Mouse (Mus musculus): ENCODE data around the gene C1qa. TPM values are rescaled to one million over a fixed set of nuclear protein-coding genes. Genes with fewer than 3 reads are reported as not detected.
A peak's percentile ranks its signal among the peaks of the same experiment; 100 is the strongest.

The C1qa gene
- polyA plus RNA-seq (2015; fragmentation: Nextera tagmentation; extraction: Ambion mirVana), result 30.7 and 36.8 TPM in 2 replicates

DNA sequence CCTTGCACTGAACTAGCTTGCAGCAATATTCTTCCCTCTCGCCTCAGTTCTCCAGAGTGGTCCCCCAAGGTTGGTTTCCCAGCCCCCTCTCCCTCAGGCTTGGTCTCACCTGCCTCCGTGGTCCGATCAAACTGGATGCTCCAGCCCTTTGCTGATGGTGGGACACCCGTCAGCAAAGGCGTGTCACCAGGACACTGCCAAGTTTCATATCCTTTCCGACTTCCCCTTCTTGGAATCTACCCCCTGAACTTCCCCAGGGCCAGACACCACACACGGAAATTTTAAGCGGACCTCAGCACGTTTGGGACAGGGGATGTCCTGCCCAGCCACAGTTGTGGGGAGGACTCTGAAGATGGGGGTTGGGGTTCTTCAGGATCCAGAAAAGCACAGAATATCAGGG is at the start of gene C1qa:
C1qa (minus strand) TSS at position 167 of the 400 bp plus-strand sequence.
- Histone ChIP-seq H3K4me1 (replicated peaks) (no peaks in the 10 kb centered on the region), H3K9me3 (replicated peaks) (no peaks in the 10 kb centered on the region), H3K36me3 (no peaks in the 10 kb centered on the region), H3K27me3 (peaks cover 79% of the 10 kb centered on the region), H3K4me2 (no peak within 1 kb of the TSS), H3K27ac (no peak within 1 kb of the TSS), H3K4me3 (no peak within 1 kb of the TSS), H3K9ac (no peak within 1 kb of the TSS)
- 65% methylated on average over 9 of the region's 9 CpGs for WGBS
- ATAC-seq (replicated peaks; ENCODE audit: insufficient number of reproducible peaks, insufficient read depth, low FRiP score, low read depth), result no peak

DNA sequence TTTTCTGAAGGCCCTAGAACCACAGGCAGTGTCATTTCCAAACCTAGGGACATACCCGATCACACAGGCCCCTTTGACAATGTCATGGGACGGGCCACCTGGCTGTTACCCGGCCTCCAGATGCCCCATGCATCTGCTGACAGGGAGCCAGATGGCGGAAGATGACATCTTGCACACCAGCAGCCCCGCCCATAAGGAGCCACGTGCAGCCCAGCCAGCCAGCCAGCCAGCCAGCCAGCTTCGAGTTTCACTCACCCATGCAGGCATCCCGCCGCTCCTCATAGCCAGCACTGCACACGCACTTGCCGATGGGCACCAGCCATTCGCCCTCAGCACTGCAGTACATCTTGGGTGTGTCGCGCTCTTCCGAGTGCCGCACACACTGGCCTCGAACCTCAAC is 46.8 kb upstream of the C1qa start:
- Histone ChIP-seq H3K9me3 (replicated peaks) (no peaks in the 10 kb centered on the region), H3K4me3 (no peak overlapping the region), H3K36me3 (no peaks in the 10 kb centered on the region), H3K4me1 (replicated peaks) (peaks cover 9% of the 10 kb centered on the region), H3K4me2 (no peak overlapping the region), H3K27me3 (peaks cover 96% of the 10 kb centered on the region), H3K27ac (no peak overlapping the region), H3K9ac (no peak overlapping the region)
- no peak for ATAC-seq (replicated peaks; ENCODE audit: insufficient number of reproducible peaks, insufficient read depth, low FRiP score, low read depth)
- WGBS, result 64% methylated on average over 17 of the region's 17 CpGs

DNA sequence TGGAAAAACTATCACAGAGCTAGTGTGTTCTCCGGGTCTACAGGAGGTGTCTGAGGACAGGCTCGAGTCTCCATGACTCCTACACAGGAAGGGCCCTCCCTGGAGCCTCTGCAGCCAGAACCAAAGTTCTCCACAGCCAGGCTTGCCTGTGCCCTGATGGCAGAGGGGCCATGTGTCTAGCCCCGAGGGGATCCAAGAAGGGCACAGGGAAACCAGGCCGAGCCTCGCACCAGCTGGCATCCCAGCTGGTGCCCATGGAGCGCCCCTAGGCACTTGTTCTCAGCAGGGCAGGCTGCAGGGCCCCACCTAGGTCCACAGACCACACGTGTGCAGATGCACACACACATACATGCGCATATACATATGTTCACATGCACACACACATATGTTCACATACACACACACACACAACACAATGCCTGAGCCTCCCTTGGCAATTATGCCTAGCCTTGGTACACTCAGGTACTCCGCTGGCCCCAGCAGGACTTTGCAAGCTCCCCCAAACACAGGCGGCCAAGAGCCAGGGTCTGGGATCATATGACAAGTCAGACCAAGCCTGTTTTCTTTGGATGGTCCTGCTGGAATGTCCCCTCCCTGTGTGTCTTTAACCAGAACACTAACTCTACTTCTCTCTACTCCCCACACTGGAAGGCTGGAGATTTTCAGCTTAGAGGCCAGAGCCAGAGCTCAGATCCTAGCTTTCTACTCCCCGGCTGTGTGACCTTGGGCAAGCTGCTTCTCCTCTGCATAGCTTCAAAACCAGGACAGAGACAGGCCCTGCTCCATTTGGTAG is 46.2 kb upstream of the C1qa start:
- peaks cover 96% of the 10 kb centered on the region for H3K27me3 ChIP-seq
- no peak overlapping the region for H3K27ac ChIP-seq
- no peak overlapping the region for H3K9ac ChIP-seq
- peaks cover 9% of the 10 kb centered on the region for H3K4me1 ChIP-seq (replicated peaks)
- no peak for ATAC-seq (replicated peaks; ENCODE audit: insufficient number of reproducible peaks, insufficient read depth, low FRiP score, low read depth)
- H3K4me3 ChIP-seq, result no peak overlapping the region
- no peaks in the 10 kb centered on the region for H3K9me3 ChIP-seq (replicated peaks)
- 76% methylated on average over 11 of the region's 11 CpGs for WGBS
- H3K4me2 ChIP-seq, result no peak overlapping the region
- no peaks in the 10 kb centered on the region for H3K36me3 ChIP-seq

DNA sequence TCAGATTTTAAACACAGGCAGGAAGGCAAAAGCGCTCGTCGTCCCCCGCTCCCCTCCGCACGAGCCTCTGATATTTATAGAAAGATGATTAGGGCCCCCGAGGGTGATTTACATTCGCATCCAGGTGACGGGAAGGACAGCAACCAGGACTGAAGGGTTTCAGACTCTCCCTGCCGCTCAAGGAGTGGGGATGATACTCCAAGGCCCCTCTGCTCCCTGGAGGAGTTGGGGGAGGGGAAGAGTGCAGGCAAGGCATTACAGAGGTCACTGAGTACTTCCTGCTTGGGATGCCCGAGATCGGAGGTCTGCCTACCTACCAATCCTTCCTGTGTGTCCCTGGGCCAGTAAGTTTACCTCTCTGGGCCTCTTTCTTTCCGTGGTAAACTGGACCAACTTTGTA is 44.6 kb upstream of the C1qa start:
- Histone ChIP-seq H3K4me1 (replicated peaks) (peaks cover 9% of the 10 kb centered on the region), H3K27ac (no peak overlapping the region), H3K9ac (no peak overlapping the region), H3K4me3 (no peak overlapping the region), H3K9me3 (replicated peaks) (no peaks in the 10 kb centered on the region), H3K27me3 (peaks cover 100% of the 10 kb centered on the region), H3K4me2 (peak overlapping the region; percentile 41), H3K36me3 (no peaks in the 10 kb centered on the region)
- no peak for ATAC-seq (replicated peaks; ENCODE audit: insufficient number of reproducible peaks, insufficient read depth, low FRiP score, low read depth)
- WGBS, result 16% methylated on average over 13 of the region's 13 CpGs

DNA sequence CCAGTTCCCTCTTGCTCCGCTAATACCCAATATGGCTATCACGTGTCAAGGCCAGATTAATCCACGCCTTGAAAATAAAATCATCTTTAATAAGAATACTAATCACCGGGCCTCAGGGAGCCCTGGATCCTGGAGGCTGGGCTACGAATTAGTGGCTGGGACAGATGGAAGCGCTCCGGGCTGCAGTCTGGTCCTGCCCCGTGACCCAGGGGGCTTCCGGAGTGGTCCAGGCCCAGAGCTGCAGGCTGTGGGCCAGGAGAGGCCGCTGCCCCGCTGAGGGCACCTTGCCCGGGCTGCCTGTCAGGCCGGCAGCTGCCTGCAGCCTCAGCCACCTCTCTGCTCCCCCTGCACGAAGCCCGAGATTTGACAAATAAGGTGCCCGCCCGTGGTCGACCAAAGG is 44.2 kb upstream of the C1qa start:
- 18% methylated on average over 18 of the region's 18 CpGs for WGBS
- H3K4me1 ChIP-seq (replicated peaks), result peaks cover 9% of the 10 kb centered on the region
- peak overlapping the region; percentile 41 for H3K4me2 ChIP-seq
- peaks cover 100% of the 10 kb centered on the region for H3K27me3 ChIP-seq
- H3K36me3 ChIP-seq, result no peaks in the 10 kb centered on the region
- no peak overlapping the region for H3K27ac ChIP-seq
- H3K4me3 ChIP-seq, result no peak overlapping the region; the same call in 1 of the 2 replicates
- H3K9me3 ChIP-seq (replicated peaks), result no peaks in the 10 kb centered on the region
- no peak overlapping the region for H3K9ac ChIP-seq
- ATAC-seq (replicated peaks; ENCODE audit: insufficient number of reproducible peaks, insufficient read depth, low FRiP score, low read depth), result no peak

DNA sequence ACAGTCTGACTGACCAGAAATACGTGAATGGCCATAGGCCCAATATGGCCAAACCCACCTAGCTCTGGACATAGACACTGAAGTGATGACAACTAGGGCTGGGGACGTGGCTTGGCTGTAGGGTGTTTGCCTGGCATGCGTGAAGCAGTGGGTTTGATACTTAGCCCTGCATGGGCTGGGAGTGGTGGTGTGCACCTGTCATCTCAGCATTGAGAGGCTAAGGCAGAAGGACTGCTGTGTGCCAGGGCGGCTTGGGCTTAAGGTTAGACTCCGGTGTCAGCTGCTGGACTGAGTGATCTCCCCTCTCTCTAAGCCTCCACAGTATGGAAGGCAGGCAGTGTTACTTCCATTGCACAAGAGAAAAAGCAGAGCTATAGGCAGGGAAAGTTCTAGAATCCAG is 39.3 kb upstream of the C1qa start:
- Histone ChIP-seq H3K4me2 (no peak overlapping the region), H3K27ac (no peak overlapping the region), H3K27me3 (peaks cover 81% of the 10 kb centered on the region), H3K4me1 (replicated peaks) (peaks cover 13% of the 10 kb centered on the region), H3K9me3 (replicated peaks) (no peaks in the 10 kb centered on the region), H3K36me3 (no peaks in the 10 kb centered on the region), H3K9ac (no peak overlapping the region), H3K4me3 (no peak overlapping the region)
- no peak for ATAC-seq (replicated peaks; ENCODE audit: insufficient number of reproducible peaks, insufficient read depth, low FRiP score, low read depth)
- 74% methylated on average over 5 of the region's 5 CpGs for WGBS

DNA sequence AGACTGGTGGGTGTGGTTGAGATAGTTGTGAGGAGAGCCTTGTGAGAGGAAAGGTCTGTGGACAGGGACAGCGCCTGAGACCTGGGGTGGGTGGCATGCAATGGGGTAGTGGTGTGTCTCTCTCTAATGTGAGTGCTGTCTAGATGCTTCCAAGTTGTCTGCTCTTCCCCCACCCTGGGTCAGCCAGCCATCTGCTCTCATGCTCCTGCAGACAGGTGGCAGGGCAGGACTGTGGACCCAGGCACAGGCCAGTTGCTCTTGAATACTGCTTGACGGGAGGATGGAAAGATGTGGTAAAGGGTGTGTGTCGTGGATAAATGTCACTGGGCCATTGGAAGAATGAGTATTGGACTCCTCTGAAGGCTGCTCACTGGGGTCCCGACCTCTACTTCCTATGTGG is 38.7 kb upstream of the C1qa start:
- Histone ChIP-seq H3K27ac (no peak overlapping the region), H3K4me1 (replicated peaks) (peaks cover 8% of the 10 kb centered on the region), H3K4me3 (no peak overlapping the region), H3K36me3 (no peaks in the 10 kb centered on the region), H3K9me3 (replicated peaks) (no peaks in the 10 kb centered on the region), H3K9ac (no peak overlapping the region), H3K27me3 (peaks cover 81% of the 10 kb centered on the region), H3K4me2 (no peak overlapping the region)
- ATAC-seq (replicated peaks; ENCODE audit: insufficient number of reproducible peaks, insufficient read depth, low FRiP score, low read depth), result no peak
- WGBS, result 68% methylated on average over 4 of the region's 4 CpGs

DNA sequence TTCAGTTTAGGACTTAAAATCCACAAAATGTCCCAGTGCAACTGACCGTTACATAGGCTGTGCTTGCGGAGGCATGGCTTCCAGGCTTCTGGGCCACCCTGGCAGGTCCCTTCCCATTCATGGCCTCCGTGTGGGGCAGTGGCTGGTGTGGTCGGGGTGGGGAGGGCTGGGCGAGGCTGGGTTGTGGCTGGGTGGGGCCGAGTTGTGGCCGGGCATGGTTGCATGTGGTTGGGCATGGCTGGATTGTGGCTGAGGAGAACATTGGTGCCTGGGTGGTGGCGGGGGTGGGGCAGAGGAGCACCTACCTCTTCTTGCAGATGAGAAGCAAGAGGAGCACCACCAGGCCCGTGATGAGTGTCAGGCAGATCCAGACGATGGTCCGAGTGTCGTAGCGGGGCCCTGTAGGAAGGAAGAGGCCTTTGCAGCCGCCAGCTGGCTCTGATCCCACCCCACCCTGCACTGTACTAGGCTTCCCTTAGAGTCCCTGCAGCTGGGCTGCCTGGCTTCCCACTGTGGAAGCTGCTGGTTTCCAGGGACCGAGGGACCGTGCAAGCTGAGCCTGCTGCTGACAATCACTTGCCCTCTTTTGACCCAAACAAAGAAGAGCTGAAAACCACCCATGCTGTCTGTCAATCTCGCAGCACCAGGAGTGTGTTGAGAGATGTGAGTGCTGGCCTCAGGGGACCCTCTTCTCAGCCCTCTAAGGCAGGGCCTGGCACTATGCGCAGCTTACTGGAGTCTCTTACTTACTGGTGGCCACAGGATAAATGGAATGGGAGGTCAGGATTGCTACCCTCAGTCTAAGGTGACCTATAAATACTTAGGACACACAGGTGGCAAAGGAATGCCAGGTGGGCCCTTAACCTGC is 36.4 kb upstream of the C1qa start:
- Histone ChIP-seq H3K27me3 (peaks cover 81% of the 10 kb centered on the region), H3K4me3 (no peak overlapping the region), H3K4me2 (no peak overlapping the region), H3K9ac (no peak overlapping the region), H3K4me1 (replicated peaks) (peaks cover 8% of the 10 kb centered on the region), H3K27ac (no peak overlapping the region), H3K36me3 (no peaks in the 10 kb centered on the region), H3K9me3 (replicated peaks) (no peaks in the 10 kb centered on the region)
- 0 out of 2 replicates have a peak, but pooled peaks have one; percentile 16 for ATAC-seq (replicated peaks; ENCODE audit: insufficient number of reproducible peaks, insufficient read depth, low FRiP score, low read depth)
- WGBS, result 30% methylated on average over 18 of the region's 18 CpGs

DNA sequence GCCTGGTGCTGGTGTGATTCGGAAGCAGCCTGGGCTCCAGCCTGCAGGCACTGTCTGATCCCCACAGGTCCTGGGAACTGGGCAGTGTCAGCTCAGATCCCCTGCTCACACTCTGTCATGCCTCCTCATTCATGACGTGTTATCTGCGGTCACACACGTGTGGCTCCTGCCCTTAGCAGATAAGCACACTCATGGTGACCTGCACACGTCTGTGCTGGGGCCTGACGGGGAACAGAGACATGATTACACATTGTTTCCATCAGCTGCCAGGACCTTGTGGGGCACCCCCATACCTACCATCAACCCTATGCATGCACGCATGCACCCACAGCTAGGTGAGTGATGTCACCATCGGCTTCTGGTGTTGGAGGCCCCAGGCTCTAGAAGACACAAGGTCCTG is 31.9 kb upstream of the C1qa start:
- 54% methylated on average over 8 of the region's 8 CpGs for WGBS
- peaks cover 88% of the 10 kb centered on the region for H3K27me3 ChIP-seq

DNA sequence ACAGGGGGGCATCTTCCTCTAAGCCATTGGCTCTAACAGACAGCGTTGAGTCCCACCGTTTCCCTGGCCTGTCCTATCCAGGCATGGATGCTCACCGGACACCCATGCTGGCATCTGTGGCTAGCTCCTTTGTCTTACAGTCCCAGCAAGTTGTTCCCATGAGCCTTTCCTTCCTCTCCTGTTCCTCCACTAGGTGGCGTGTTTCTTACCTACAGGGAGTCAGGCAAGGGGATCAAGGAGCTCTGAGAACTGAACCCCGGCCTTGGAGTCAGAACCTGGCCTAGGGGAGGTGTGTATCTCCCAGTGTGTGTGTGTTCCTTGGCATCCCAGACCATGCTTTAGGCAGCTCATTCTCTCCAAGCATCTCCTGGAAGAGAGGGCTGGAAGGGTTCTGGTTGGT is 30.3 kb upstream of the C1qa start:
- Histone ChIP-seq H3K4me3 (no peak overlapping the region), H3K36me3 (no peaks in the 10 kb centered on the region), H3K27ac (no peak overlapping the region), H3K4me2 (no peak overlapping the region), H3K9me3 (replicated peaks) (no peaks in the 10 kb centered on the region), H3K9ac (no peak overlapping the region), H3K4me1 (replicated peaks) (no peaks in the 10 kb centered on the region), H3K27me3 (peaks cover 94% of the 10 kb centered on the region)
- no peak for ATAC-seq (replicated peaks; ENCODE audit: insufficient number of reproducible peaks, insufficient read depth, low FRiP score, low read depth)
- 13% methylated on average over 5 of the region's 5 CpGs for WGBS

More for the DNA sequence above, 31.9 kb upstream of the C1qa start:
- no peak overlapping the region for H3K27ac ChIP-seq
- H3K4me1 ChIP-seq (replicated peaks), result peaks cover 8% of the 10 kb centered on the region
- no peak overlapping the region for H3K4me3 ChIP-seq
- H3K9ac ChIP-seq, result no peak overlapping the region
- H3K36me3 ChIP-seq, result no peaks in the 10 kb centered on the region
- H3K4me2 ChIP-seq, result no peak overlapping the region
- no peaks in the 10 kb centered on the region for H3K9me3 ChIP-seq (replicated peaks)
- ATAC-seq (replicated peaks; ENCODE audit: insufficient number of reproducible peaks, insufficient read depth, low FRiP score, low read depth), result no peak

DNA sequence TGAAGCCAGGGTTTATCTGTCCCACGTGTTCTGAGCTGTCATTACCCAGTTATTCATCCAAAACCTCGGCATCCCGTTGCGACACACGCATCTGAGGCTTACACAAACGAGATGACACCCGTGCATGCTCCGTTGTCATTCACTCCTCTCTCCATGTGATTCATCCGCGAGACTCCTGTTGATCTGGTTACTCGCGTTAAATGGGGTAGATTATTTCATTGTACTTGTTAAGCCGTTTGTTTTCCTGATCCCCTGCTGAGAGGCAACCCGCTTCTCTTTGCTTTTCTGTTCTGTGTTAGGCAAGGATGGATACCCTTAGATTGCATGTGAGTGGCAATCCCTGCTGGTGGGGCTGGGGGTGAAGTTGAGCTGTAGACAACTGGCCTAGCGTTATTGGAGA is 27.2 kb upstream of the C1qa start:
- H3K27me3 ChIP-seq, result peaks cover 67% of the 10 kb centered on the region
- 15% methylated on average over 15 of the region's 15 CpGs for WGBS
- no peak for ATAC-seq (replicated peaks; ENCODE audit: insufficient number of reproducible peaks, insufficient read depth, low FRiP score, low read depth)
- no peaks in the 10 kb centered on the region for H3K9me3 ChIP-seq (replicated peaks)
- H3K4me3 ChIP-seq, result no peak overlapping the region
- H3K9ac ChIP-seq, result no peak overlapping the region
- H3K4me2 ChIP-seq, result no peak overlapping the region
- no peaks in the 10 kb centered on the region for H3K36me3 ChIP-seq
- no peak overlapping the region for H3K27ac ChIP-seq
- H3K4me1 ChIP-seq (replicated peaks), result no peaks in the 10 kb centered on the region
